Mouse (Mus musculus) myocyte (in vitro differentiated cells): Measurements from ENCODE around the gene Tmem59l.
A peak's percentile ranks its signal among the peaks of the same experiment; 100 is the strongest.

Source experiments
- CEBPB ChIP-seq: IDR thresholded peaks from 2 replicates; pipeline ENCODE4 v1.6.1; 2011; ENCODE audit warnings: mild to moderate bottlenecking, moderate library complexity; ENCODE audit not compliant: poor library complexity, insufficient read depth, severe bottlenecking
- MAX ChIP-seq: IDR thresholded peaks from one replicate; pipeline ENCODE4 v1.6.1; 2011; ENCODE audit warnings: low read depth, mild to moderate bottlenecking, control low read depth
- MYOG ChIP-seq, 3 experiments: IDR thresholded peaks; one replicate each; pipeline ENCODE4 v1.6.1; 2011; ENCODE audit warnings: control low read depth in 2 of 3, low read depth in 2 of 3, mild to moderate bottlenecking in 2 of 3; ENCODE audit not compliant: insufficient read length in 2 of 3, control insufficient read depth in 1 of 3, insufficient read depth in 1 of 3
- POLR2A ChIP-seq: IDR thresholded peaks from one replicate; pipeline ENCODE4 v1.6.1; 2011; ENCODE audit warnings: low read depth, mild to moderate bottlenecking, control low read depth, moderate library complexity; ENCODE audit not compliant: insufficient read length
- POLR2AphosphoS2 ChIP-seq: IDR thresholded peaks from one replicate; pipeline ENCODE4 v1.6.1; 2011; ENCODE audit warnings: low read depth, control low read depth; ENCODE audit not compliant: insufficient read length
- TCF12 ChIP-seq: IDR thresholded peaks from one replicate; pipeline ENCODE4 v1.6.1; 2011; ENCODE audit warnings: mild to moderate bottlenecking, control low read depth; ENCODE audit not compliant: poor library complexity, insufficient read depth, severe bottlenecking
- TCF3 ChIP-seq: IDR thresholded peaks from one replicate; pipeline ENCODE4 v1.6.1; 2011; ENCODE audit warnings: low read depth, control low read depth; ENCODE audit not compliant: insufficient read length

DNA sequence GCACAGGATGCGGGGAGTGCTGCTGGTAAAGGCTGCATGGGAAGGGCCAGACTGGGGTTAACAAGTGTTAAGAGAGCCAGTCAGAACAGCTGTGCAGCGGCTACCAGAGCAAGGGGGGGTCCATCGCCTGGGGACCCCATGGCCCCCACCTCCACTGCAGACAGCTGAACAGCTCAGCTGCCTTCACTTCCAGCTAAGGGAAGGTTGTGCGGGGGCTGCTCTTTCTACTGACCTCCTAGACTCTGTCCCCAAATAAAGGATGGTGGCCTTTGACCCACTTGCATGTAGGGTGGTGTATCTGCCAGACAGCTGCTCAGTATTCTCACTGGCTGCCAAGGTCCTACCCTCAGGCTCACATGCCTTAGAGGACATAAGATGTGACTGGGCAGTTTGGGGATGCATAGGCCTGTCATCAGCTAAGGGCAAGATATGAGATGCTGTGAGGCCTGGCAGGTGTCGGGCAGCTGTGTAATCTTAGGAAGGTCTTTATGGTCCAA is 19.9 kb downstream of the Tmem59l start:
- TF ChIP-seq POLR2A = no peak
- TF ChIP-seq MYOG (IDR thresholded peaks at IDR 0.05; ENCODE audit: control insufficient read depth in 1 of 3, insufficient read depth in 1 of 3, insufficient read length in 2 of 3, low read depth in 2 of 3) = peak; percentile 85 to 92 (median 88)
- TF ChIP-seq CEBPB = no peak
- no peak for TF ChIP-seq MAX
- no peak for TF ChIP-seq TCF12
- peak; percentile 14 for TF ChIP-seq POLR2AphosphoS2
- peak; percentile 76 for TF ChIP-seq TCF3
